Mouse (Mus musculus) C2C12 (cell line): ENCODE data around the gene Tgfbr3.

Experiments used
- CTCF ChIP-seq: IDR thresholded peaks from one replicate; pipeline ENCODE4 v1.5.1; 2011; ENCODE audit not compliant: control insufficient read depth, insufficient read depth, insufficient read length
- USF1 ChIP-seq: IDR thresholded peaks from one replicate; pipeline ENCODE4 v1.6.1; 2011; ENCODE audit warnings: low read depth, mild to moderate bottlenecking, control low read depth, moderate library complexity

- no peak for TF ChIP-seq CTCF
- TF ChIP-seq USF1: no peak
These were observed 189.8 kb downstream of the Tgfbr3 start for GRCm38 (mm10) chr5:107099634-107100033.
